Mouse (Mus musculus) neutrophil, adult 83 days (primary cell): ENCODE data around the gene Gar1. TPM values are rescaled to one million over a fixed set of nuclear protein-coding genes. Genes with fewer than 3 reads are reported as not detected.

ENCODE experiments used
- total RNA-seq, 2 experiments: library from RNA; stranded (reverse); gene quantifications; one replicate each; pipeline ENCODE4 v1.2.4; 2023

Gar1 gene
- total RNA-seq = 10 to 100 TPM; 24.3 to 27.6 TPM

DNA sequence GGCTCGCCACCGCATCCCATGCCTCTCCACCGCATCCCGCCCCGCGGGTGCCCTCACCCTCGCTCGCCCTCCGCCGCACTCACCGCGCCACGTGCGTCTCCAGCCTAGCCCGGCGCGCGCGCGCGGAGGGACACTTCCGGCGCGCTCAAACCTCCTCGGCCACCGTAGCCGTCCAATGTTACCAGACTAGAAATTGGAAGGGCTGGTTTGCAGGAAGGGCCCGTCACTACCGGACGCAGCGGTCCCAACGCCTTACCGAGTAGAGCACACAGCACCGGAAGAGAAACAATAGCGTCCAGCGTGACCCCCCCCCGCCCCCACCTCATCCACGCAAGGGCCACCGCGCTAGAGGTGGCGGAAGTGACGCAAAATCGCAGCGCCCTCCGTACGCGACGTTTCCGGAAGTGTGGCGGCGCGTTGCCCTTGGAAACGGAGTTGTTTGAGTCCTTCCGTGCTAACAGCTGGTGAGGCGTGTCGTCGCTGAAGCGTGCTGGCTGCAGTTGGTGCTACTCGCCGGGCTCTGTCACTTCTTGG lies at the start of gene Gar1:
Gene Gar1, minus strand, starts transcription at position 362 of the 534 bp plus-strand sequence.

DNA sequence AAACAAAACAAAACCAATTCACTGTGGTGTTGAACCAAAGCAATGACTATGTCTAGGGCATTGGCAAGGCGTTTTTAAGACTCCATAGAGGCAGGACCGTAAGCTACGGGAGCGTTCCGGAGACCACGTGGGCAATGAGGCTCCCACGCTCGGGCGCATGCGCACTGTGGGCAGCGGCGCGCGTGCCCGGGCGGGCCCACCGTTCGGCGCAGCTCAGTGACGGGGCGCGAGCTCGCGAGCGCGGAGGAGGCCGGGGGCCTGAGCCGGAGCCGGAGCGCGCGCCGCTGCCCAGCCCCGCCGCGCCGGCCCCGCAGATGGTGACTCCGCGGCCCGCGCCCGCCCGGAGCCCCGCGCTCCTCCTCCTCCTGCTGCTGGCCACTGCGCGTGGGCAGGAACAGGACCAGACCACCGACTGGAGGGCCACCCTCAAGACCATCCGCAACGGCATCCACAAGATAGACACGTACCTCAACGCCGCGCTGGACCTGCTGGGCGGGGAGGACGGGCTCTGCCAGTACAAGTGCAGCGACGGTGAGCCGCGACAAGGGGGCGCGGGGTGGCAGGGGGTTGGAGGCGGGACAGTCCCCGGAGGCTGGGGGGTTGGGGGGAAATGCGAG lies 47.3 kb upstream of the Gar1 start, which contains the start of gene Pla2g12a:
Gene Pla2g12a, plus strand, starts transcription at position 202 of the 617 bp plus-strand sequence.

DNA sequence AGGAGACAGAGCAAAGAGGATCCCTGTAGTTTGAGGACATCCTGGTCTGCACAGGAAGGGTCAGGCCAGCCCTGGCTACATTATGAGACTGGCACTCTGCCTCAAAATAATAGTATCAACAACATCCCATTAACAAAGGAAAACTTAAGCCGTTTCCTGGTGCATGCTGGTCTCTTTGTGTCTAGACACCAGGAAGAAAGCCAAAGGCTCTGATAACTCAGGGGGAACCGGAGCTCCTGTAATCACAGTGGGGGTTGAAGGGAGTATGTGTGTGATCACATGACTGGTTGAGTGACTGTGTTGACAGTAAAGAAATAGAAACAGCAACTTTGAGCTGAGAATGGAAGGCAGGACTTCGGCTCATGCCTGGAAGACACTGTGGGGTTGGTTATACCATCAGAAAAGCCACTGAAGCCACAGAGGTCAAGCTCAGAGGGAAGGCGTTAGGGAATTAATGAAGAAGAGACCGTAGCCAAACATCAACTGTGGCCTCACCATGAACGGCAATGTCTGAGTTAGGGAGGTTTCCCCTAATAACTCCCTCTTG lies 4.3 kb upstream of the Gar1 start, which contains the start of gene Cfi:
Gene Cfi, plus strand, starts transcription at position 497 of the 547 bp plus-strand sequence.

GRCm38 (mm10) chr3:129822206-129822775 lies 8.9 kb downstream of the Gar1 start, which contains the start of gene Rrh:
Rrh (minus strand) TSS chr3:129822587.

GRCm38 (mm10) chr3:129803765-129804164 lies 27.4 kb downstream of the Gar1 start, which contains the start of gene Lrit3:
Lrit3 (minus strand) TSS chr3:129804030.

Other genes starting within 250 kb of the Gar1 start
- under 1 TPM; 0.33 to 0.96 TPM for gene Egf, start 76.1 kb downstream of the Gar1 start, total RNA-seq
- not detected for gene Lrit3, start 27.4 kb downstream of the Gar1 start, total RNA-seq
- gene Rrh, start 8.8 kb downstream of the Gar1 start, total RNA-seq = under 1 TPM in 1 of 2 experiments, not detected in 1; 0.22 TPM
- gene Cfi, start 4.5 kb upstream of the Gar1 start, total RNA-seq = not detected
- 10 to 100 TPM in 1 of 2 experiments, 1 to 10 TPM in 1; 9.8 to 10.6 TPM for gene Pla2g12a, start 47.2 kb upstream of the Gar1 start, total RNA-seq
- 10 to 100 TPM in 1 of 2 experiments, 1 to 10 TPM in 1; 9.2 to 10.1 TPM for gene Casp6, start 70.0 kb upstream of the Gar1 start, total RNA-seq
- gene Mcub, start 138.8 kb upstream of the Gar1 start, total RNA-seq = 10 to 100 TPM; 30.8 to 32.2 TPM
- 10 to 100 TPM; 62.2 to 69.4 TPM for gene Sec24b, start 230.2 kb upstream of the Gar1 start, total RNA-seq